Mouse (Mus musculus) layer of hippocampus, postnatal 36 days (tissue): ENCODE data around the gene Aste1. TPM values are rescaled to one million over a fixed set of nuclear protein-coding genes. Genes with fewer than 3 reads are reported as not detected.

ENCODE experiments used
- total RNA-seq, 2 experiments: library from RNA; stranded (reverse); gene quantifications; 2 replicates each; pipeline ENCODE4 v1.2.3; 2021

The Aste1 gene
- total RNA-seq, 2 experiments from 2014 or later, result 9.4 to 11.2 TPM

Other genes starting within 250 kb of the Aste1 start
- gene Nek11, start 132 bp downstream of the Aste1 start, total RNA-seq, result 1 to 10 TPM; 1.4 to 2.0 TPM
- gene Atp2c1, start 131.9 kb downstream of the Aste1 start, total RNA-seq, result 100 to 1,000 TPM; 254 to 255 TPM
- 10 to 100 TPM; 44.8 to 46.1 TPM for gene Pik3r4, start 247.6 kb downstream of the Aste1 start, total RNA-seq